In the genomic region with DNA sequence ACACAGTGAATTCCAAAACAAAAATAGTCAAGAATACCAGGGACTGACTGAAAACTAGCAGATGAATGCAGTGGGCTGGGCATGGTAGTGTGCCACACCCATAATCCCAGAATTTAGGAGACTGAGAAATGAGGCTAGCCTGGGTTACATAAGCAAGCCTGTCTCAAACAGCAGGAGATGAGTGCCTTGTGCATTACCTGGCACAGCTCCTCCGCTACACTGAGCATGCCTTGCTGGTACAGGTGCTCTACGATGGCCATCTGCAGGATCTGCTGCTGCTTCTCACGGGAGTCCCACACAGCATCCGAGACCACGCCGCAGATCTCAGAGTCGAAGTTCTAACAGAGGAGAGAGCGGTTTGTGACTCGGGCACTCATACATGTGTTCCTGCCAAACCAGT, we compare ENCODE assay signal across 19 mouse cellular contexts. TPM values are rescaled to one million over a fixed set of nuclear protein-coding genes. Genes with fewer than 3 reads are reported as not detected.
DNase-seq lines count a peak whose midpoint lies in the region.
"Had no signal": no experiment of that assay in that cellular context is flagged by ENCODE, and none has a peak within 500 bp of the region (broad histone marks: within the 10 kb centered on the region; RNA-seq: fewer than 3 reads in every experiment).

No protein-coding gene starts in this region.

- DNase-seq in cerebellum, adult 11-12 months: peak; percentile 63
- no peak for DNase-seq in cerebellum, adult 8-10 months
- DNase-seq in layer of hippocampus, adult 8-10 months (ENCODE audit: low spot score in 2 of 2): peak; percentile 57 to 58
- DNase-seq in layer of hippocampus, postnatal 10 days (ENCODE audit: low spot score in 2 of 2): no peak
- DNase-seq in right cerebral cortex, postnatal 25 days: peak; percentile 66
- no peak for DNase-seq in right cerebral cortex, adult 2 months (ENCODE audit: low spot score in 2 of 2)
- DNase-seq in adrenal gland, postnatal 14 days: no peak
- DNase-seq: adrenal gland, postnatal 36 days; gastrocnemius, postnatal 25 days; heart, adult 18-20 months; heart, postnatal 10 days; kidney, adult 9 months; kidney, postnatal 14 days; layer of hippocampus, postnatal 36 days; lung, embryonic 14.5 days; midbrain, embryonic 14.5 days; retina, postnatal 1 day; thymus, postnatal 14 days had no signal

RNA-seq across cellular contexts. Expression of gene Nhp2, which starts 7.9 kb away (rescaled TPM):
- total RNA-seq in layer of hippocampus, adult 8-10 months (2022): 10 to 100 TPM; 31.8 to 48.9 (median 42.3) TPM
- 10 to 100 TPM; 56.9 to 60.4 TPM for total RNA-seq in layer of hippocampus, postnatal 10 days (2021)
- 64.2 and 74.7 TPM in 2 replicates for total RNA-seq in adrenal gland, postnatal 14 days (2021)

RNA-seq across cellular contexts. Expression of gene Rmnd5b, which starts 8.3 kb away (rescaled TPM):
- total RNA-seq in layer of hippocampus, adult 8-10 months (2022): 10 to 100 TPM; 52.4 to 58.6 (median 55.4) TPM
- 10 to 100 TPM; 54.8 to 55.1 TPM for total RNA-seq in layer of hippocampus, postnatal 10 days (2021)
- total RNA-seq in adrenal gland, postnatal 14 days (2021): 39.0 and 39.9 TPM in 2 replicates

RNA-seq across cellular contexts. Expression of gene Hnrnpab, which starts 20.8 kb away (rescaled TPM):
- 100 to 1,000 TPM; 123 to 152 (median 135) TPM for total RNA-seq in layer of hippocampus, adult 8-10 months (2022)
- 100 to 1,000 TPM; 238 to 239 TPM for total RNA-seq in layer of hippocampus, postnatal 10 days (2021)
- 354 and 356 TPM in 2 replicates for total RNA-seq in adrenal gland, postnatal 14 days (2021)

RNA-seq across cellular contexts. Expression of gene N4bp3, which starts 23.2 kb away (rescaled TPM):
- 10 to 100 TPM; 15.0 to 18.9 (median 15.7) TPM for total RNA-seq in layer of hippocampus, adult 8-10 months (2022)
- total RNA-seq in layer of hippocampus, postnatal 10 days (2021): 10 to 100 TPM; 14.1 to 15.5 TPM
- total RNA-seq in adrenal gland, postnatal 14 days (2021): 16.2 and 18.8 TPM in 2 replicates

RNA-seq across cellular contexts. Expression of gene D930048N14Rik, which starts 23.3 kb away (rescaled TPM):
- total RNA-seq in layer of hippocampus, adult 8-10 months (2022): 1 to 10 TPM; 1.3 to 2.5 (median 2.0) TPM
- 1 to 10 TPM in 1 of 2 experiments, under 1 TPM in 1; 0.98 to 1.3 TPM for total RNA-seq in layer of hippocampus, postnatal 10 days (2021)
- total RNA-seq in adrenal gland, postnatal 14 days (2021): 1.9 and 2.7 TPM in 2 replicates
- total RNA-seq: megakaryocyte-erythroid progenitor cell, adult 5-6 weeks had no signal

Comparison
In these comparisons a context has a peak if more than half of its experiments do, and no peak if none do; other contexts are left out.
1. DNase-seq: peak in cerebellum, adult 11-12 months (single experiment), layer of hippocampus, adult 8-10 months (2 of 2) and right cerebral cortex, postnatal 25 days (single experiment); none in cerebellum, adult 8-10 months (single experiment), layer of hippocampus, postnatal 10 days (0 of 2), right cerebral cortex, adult 2 months (0 of 2) and adrenal gland, postnatal 14 days (single experiment).